Mouse (Mus musculus) CH12.LX (cell line): ENCODE measurements around the gene Eya2. TPM values are rescaled to one million over a fixed set of nuclear protein-coding genes. Genes with fewer than 3 reads are reported as not detected.

Experiments
- DNase-seq: peaks from one replicate; pipeline ENCODE4 v3.0.0-alpha.2; 2013; ENCODE audit errors: extremely low read depth
- H3K27ac ChIP-seq: 2 replicates; pipeline ENCODE4 v1.5.1; 2012; ENCODE audit warnings: low read depth, mild to moderate bottlenecking, control low read depth, moderate library complexity; ENCODE audit not compliant: insufficient read depth
- H3K27me3 ChIP-seq: replicated peaks from 2 replicates; pipeline ENCODE3; 2012; ENCODE audit warnings: inconsistent platforms
- H3K36me3 ChIP-seq, 2 experiments: replicated peaks in 1 of 2; 2 replicates each; pipeline versions ENCODE3 to v1.6.1; 2012; ENCODE audit warnings: inconsistent platforms in 1 of 2, low read length in 1 of 2, mild to moderate bottlenecking in 1 of 2, mixed read lengths in 1 of 2, moderate library complexity in 1 of 2; ENCODE audit not compliant: control insufficient read depth in 1 of 2, insufficient read depth in 1 of 2
- H3K4me1 ChIP-seq, 2 experiments: 2 replicates each; pipeline ENCODE4 v1.6.1; 2012; ENCODE audit warnings: inconsistent platforms in 1 of 2, moderate library complexity in 1 of 2; ENCODE audit not compliant: insufficient read depth in 2 of 2, control insufficient read depth in 1 of 2
- H3K4me2 ChIP-seq: 2 replicates; pipeline ENCODE4 v1.6.1; 2012; ENCODE audit warnings: low read depth, mild to moderate bottlenecking, control low read depth; ENCODE audit not compliant: poor library complexity, insufficient read depth, severe bottlenecking
- H3K4me3 ChIP-seq, 3 experiments: fragments of 150-350 bp in 1 of 3; sonication (generic) in 1 of 3; replicated peaks in 1 of 3; 2 replicates each; pipeline versions ENCODE3 to v1.5.1; 2011 to 2012; ENCODE audit warnings: low read depth in 2 of 3, low read length in 2 of 3, mild to moderate bottlenecking in 2 of 3, moderate library complexity in 2 of 3, control low read depth in 1 of 3, improper control_type of control experiment in 1 of 3, inconsistent platforms in 1 of 3, mixed read lengths in 1 of 3; ENCODE audit not compliant: poor library complexity in 1 of 3
- H3K79me2 ChIP-seq: replicated peaks from 2 replicates; pipeline ENCODE4 v1.6.1; 2012; ENCODE audit warnings: mild to moderate bottlenecking, moderate library complexity; ENCODE audit not compliant: control insufficient read depth, poor library complexity, insufficient read depth, severe bottlenecking; ENCODE audit errors: extremely low read depth
- H3K9ac ChIP-seq: 2 replicates; pipeline ENCODE4 v1.6.1; 2012; ENCODE audit warnings: low read depth, mild to moderate bottlenecking, control low read depth, moderate library complexity; ENCODE audit not compliant: insufficient read depth
- H3K9me3 ChIP-seq: replicated peaks from 2 replicates; pipeline ENCODE3; 2012; ENCODE audit warnings: low read length, inconsistent platforms, mixed read lengths
- E2F4 ChIP-seq: IDR thresholded peaks from 2 replicates; pipeline ENCODE4 v1.6.1; 2011; ENCODE audit warnings: low read depth, low read length, improper control_type of control experiment; ENCODE audit not compliant: insufficient replicate concordance
- EP300 ChIP-seq: IDR thresholded peaks from 2 replicates; pipeline ENCODE4 v1.6.1; 2011; ENCODE audit warnings: low read length, improper control_type of control experiment
- GABPA ChIP-seq: IDR thresholded peaks from 2 replicates; pipeline ENCODE4 v1.6.1; 2012; ENCODE audit warnings: low read depth, low read length, improper control_type of control experiment, inconsistent platforms; ENCODE audit not compliant: insufficient replicate concordance
- IRF4 ChIP-seq: IDR thresholded peaks from 2 replicates; pipeline ENCODE4 v1.6.1; 2014; ENCODE audit warnings: low read depth, mild to moderate bottlenecking, inconsistent platforms, low read length, improper control_type of control experiment
- KAT2A ChIP-seq: IDR thresholded peaks from 2 replicates; pipeline ENCODE4 v1.6.1; 2012; ENCODE audit warnings: low read length, improper control_type of control experiment, inconsistent platforms; ENCODE audit not compliant: insufficient replicate concordance
- MAFK ChIP-seq: IDR thresholded peaks from 2 replicates; pipeline ENCODE4 v1.6.1; 2011; ENCODE audit warnings: low read length, improper control_type of control experiment; ENCODE audit not compliant: insufficient replicate concordance
- MAZ ChIP-seq: IDR thresholded peaks from 2 replicates; pipeline ENCODE4 v1.6.1; 2012; ENCODE audit warnings: low read depth, mild to moderate bottlenecking, inconsistent platforms, low read length, improper control_type of control experiment, moderate library complexity
- NELFE ChIP-seq: IDR thresholded peaks from 2 replicates; pipeline ENCODE4 v1.6.1; 2011; ENCODE audit warnings: low read depth, low read length, improper control_type of control experiment
- POLR2AphosphoS2 ChIP-seq: IDR thresholded peaks from 2 replicates; pipeline ENCODE4 v1.6.1; 2011; ENCODE audit warnings: low read depth, low read length, improper control_type of control experiment
- RAD21 ChIP-seq: IDR thresholded peaks from 2 replicates; pipeline ENCODE4 v1.6.1; 2011; ENCODE audit warnings: low read depth, mild to moderate bottlenecking, low read length, improper control_type of control experiment, moderate library complexity
- RCOR1 ChIP-seq: conservative IDR thresholded peaks from 2 replicates; pipeline ENCODE4 v1.6.1; 2012; ENCODE audit warnings: low read depth, mild to moderate bottlenecking, inconsistent platforms, low read length, improper control_type of control experiment
- SIN3A ChIP-seq: IDR thresholded peaks from 2 replicates; pipeline ENCODE4 v1.6.1; 2012; ENCODE audit warnings: low read length, improper control_type of control experiment, inconsistent platforms
- SMC3 ChIP-seq: IDR thresholded peaks from 2 replicates; pipeline ENCODE4 v1.6.1; 2011; ENCODE audit warnings: low read depth, low read length, improper control_type of control experiment
- TCF12 ChIP-seq: IDR thresholded peaks from 2 replicates; pipeline ENCODE4 v1.6.1; 2014; ENCODE audit warnings: low read depth, mild to moderate bottlenecking, inconsistent platforms, low read length, improper control_type of control experiment
- UBTF ChIP-seq: IDR thresholded peaks from 2 replicates; pipeline ENCODE4 v1.6.1; 2012; ENCODE audit warnings: low read depth, mild to moderate bottlenecking, inconsistent platforms, low read length, improper control_type of control experiment, moderate library complexity
- ZC3H11A ChIP-seq: IDR thresholded peaks from 2 replicates; pipeline ENCODE4 v1.6.1; 2012; ENCODE audit warnings: low read depth, mild to moderate bottlenecking, inconsistent platforms, low read length, improper control_type of control experiment
- ZKSCAN1 ChIP-seq: IDR thresholded peaks from 2 replicates; pipeline ENCODE4 v1.6.1; 2012; ENCODE audit warnings: low read depth, inconsistent platforms, low read length, improper control_type of control experiment, borderline replicate concordance
- ZMIZ1 ChIP-seq: IDR thresholded peaks from 2 replicates; pipeline ENCODE4 v1.6.1; 2012; ENCODE audit warnings: low read depth, mild to moderate bottlenecking, inconsistent platforms, low read length, improper control_type of control experiment
- dilution Hi-C: fragments of 300-500 bp; cut with MboI; formaldehyde crosslinking; loops from 2 replicates; pipeline ENCODE4 v1.14.3; 2020; ENCODE audit warnings: low sequenced_read_pairs; ENCODE audit not compliant: extremely low pct_unique_long_range_greater_than_20kb, extremely low pct_ligation_motif_present
- in situ Hi-C: fragments of 300-500 bp; cut with MboI; formaldehyde crosslinking; loops from 3 replicates; pipeline ENCODE4 v1.14.3; 2019; ENCODE audit warnings: low sequenced_read_pairs, low pct_ligation_motif_present, low pct_unique_long_range_greater_than_20kb, mixed read lengths
- polyA plus RNA-seq: library from polyadenylated mRNA; unstranded; fragments of >175 nt; gene quantifications from 2 replicates; pipeline ENCODE4 v1.2.1, GENCODE M21; 2012; ENCODE audit warnings: low read depth; ENCODE audit not compliant: insufficient read length
- total RNA-seq, 2 experiments: library from RNA; depleted of rRNA; stranded (reverse); fragments of 300-350 nt in 1 of 2; fragments of >200 nt in 1 of 2; gene quantifications; 2 replicates each; pipeline ENCODE4 v1.2.3; 2012 to 2014

Gene Eya2
- total and polyA plus RNA-seq, 3 experiments, result not detected

GRCm38 (mm10) chr2:165626826-165627225, 32.0 kb downstream of the Eya2 start:
- Histone ChIP-seq H3K4me2 (no peak overlapping the region), H3K79me2 (no peaks in the 10 kb centered on the region), H3K27me3 (peaks cover 86% of the 10 kb centered on the region), H3K27ac (no peak overlapping the region), H3K9ac (no peak overlapping the region), H3K9me3 (no peaks in the 10 kb centered on the region), H3K4me3 (no peak overlapping the region), H3K36me3 (no peaks in the 10 kb centered on the region), H3K4me1 (no peaks in the 10 kb centered on the region)
- TF ChIP-seq MAFK (no peak), TCF12 (no peak), GABPA (no peak), E2F4 (no peak), MAZ (no peak), KAT2A (no peak), ZC3H11A (no peak), ZKSCAN1 (no peak), POLR2AphosphoS2 (no peak), RCOR1 (no peak), IRF4 (no peak), RAD21 (no peak), UBTF (no peak), ZMIZ1 (no peak), SMC3 (no peak), NELFE (no peak), SIN3A (no peak)
- dilution Hi-C loops, result no loop called here
- in situ Hi-C loops, result no loop called here
- DNase-seq, result no peak

DNA sequence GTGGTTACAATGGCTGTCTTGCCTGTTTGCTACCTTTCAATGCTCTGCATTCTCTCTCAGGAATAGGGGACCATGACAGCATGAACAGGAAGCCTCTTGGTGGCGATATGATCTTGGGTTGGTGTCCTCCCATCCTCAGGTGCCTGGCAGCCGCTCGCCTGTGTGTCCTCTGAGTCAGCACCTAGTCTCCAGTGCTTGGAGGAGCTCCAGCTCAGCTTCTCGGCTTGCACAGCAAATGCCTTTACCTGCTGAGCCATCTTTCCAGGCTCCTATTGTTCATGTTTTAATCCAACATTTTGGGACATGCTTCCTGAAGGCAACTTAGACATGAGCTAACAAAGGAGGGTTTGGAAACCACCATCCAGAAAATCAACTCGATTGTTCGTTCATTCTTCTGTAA, 33.1 kb downstream of the Eya2 start:
- no peak for DNase-seq
- in situ Hi-C loops, result no loop called here
- H3K9ac ChIP-seq, result no peak overlapping the region
- dilution Hi-C loops, result no loop called here
- TF ChIP-seq EP300 (no peak), RAD21 (peak; percentile 24)
- TF ChIP-seq, all 38 proteins: peak for 1
- Histone ChIP-seq H3K4me1 (no peaks in the 10 kb centered on the region), H3K9me3 (no peaks in the 10 kb centered on the region), H3K36me3 (no peaks in the 10 kb centered on the region), H3K79me2 (no peaks in the 10 kb centered on the region), H3K4me2 (no peak overlapping the region), H3K27ac (no peak overlapping the region), H3K4me3 (no peak overlapping the region), H3K27me3 (peaks cover 86% of the 10 kb centered on the region)
